Mouse (Mus musculus): ENCODE measurements around the gene Pnpla7. TPM values are rescaled to one million over a fixed set of nuclear protein-coding genes. Genes with fewer than 3 reads are reported as not detected.

The Pnpla7 gene
- total and polyA plus RNA-seq, 3 experiments: 18.5 to 26.1 (median 23.4) TPM

DNA sequence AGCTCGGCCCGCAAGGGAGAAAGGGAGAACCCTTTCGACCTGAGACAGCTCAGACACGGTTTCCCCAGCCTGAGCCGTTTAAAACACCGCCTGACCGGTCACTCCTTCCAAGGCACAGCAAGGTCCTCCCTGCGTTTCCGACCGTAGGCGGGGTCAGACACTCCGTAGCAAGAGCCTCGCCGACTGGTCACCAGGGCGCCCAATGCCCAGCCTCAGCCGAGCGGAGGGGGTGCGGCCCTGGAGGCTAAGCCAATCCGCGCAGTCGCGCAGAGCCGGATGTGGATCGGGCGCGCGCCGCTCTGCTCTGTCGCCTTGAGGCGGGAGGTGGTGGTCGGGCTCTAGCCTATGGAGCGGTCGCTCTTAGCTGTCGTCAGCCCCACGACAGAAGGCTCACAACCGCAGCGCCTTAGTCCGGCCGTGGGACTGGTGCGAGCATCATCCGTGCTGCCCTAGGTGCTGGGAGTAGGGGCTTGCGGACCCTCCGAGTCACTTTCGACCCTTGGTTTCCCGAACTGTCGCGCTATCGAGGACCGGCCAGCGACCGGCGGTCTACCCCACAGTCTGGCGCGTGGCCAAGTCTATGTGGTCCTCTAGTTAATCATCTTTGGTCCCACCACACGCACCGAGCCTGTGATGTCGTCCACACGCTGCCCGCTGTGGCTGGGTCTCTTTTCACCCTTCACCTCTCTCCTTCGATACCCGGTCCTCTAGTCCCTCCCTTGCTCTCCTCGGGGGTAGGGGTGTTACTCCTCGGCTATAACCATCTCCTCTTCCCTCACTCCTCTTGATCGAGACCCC, 728 bp upstream of the Pnpla7 start, which contains the start of gene Mrpl41:
Mrpl41 (minus strand) TSS at position 193 of the 798 bp plus-strand sequence.
- 0 out of 2 replicates have a peak, but pooled peaks cover 5% of the 10 kb centered on the region for H3K79me2 ChIP-seq (replicated peaks; ENCODE audit: control insufficient read depth, extremely low read depth, insufficient read depth, poor library complexity, severe bottlenecking)
- in situ Hi-C loops (cut with MboI; ENCODE audit: low pct_ligation_motif_present, low pct_unique_long_range_greater_than_20kb, low sequenced_read_pairs): no loop called here

DNA sequence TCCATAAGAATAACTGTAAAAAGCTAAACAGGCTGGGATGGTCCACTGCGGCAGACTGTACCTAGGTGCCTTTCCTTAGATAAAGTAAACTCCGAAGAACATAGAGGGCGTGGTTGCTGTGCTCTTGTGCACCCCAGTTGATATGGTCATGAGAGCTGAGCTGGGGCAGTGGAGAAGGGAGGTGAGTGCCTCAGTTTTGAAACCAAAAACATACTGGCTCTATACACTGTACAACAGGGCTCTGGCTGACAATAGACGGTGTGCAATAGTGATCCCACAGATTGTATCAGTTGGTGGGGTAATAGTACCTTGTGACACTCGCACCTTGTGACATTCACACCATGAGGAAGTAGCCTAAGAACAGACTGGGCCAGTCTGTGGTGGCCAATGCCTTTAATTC, 1.1 kb downstream of the Pnpla7 start:
- Histone ChIP-seq H3K9me3 (replicated peaks; ENCODE audit: low read length) (no peaks in the 10 kb centered on the region), H3K4me2 (ENCODE audit: insufficient read depth, low read depth, poor library complexity, severe bottlenecking) (no peak overlapping the region; the same call in 1 of the 2 replicates), H3K4me1 (ENCODE audit: control insufficient read depth in 1 of 2, insufficient read depth in 2 of 2) (peaks cover 6 to 33% of the 10 kb centered on the region in 2 experiments; a peak in 3 of 4 replicates), H3K36me3 (replicated peaks in 1 of 2; ENCODE audit: control insufficient read depth in 1 of 2, insufficient read depth in 1 of 2, low read length in 1 of 2) (peaks cover 8 to 46% of the 10 kb centered on the region in 2 experiments), H3K27me3 (replicated peaks) (no peaks in the 10 kb centered on the region), H3K79me2 (replicated peaks; ENCODE audit: control insufficient read depth, extremely low read depth, insufficient read depth, poor library complexity, severe bottlenecking) (0 out of 2 replicates have a peak, but pooled peaks cover 5% of the 10 kb centered on the region), H3K4me3 (replicated peaks in 1 of 3; ENCODE audit: low read depth in 2 of 3, low read length in 2 of 3, poor library complexity in 1 of 3) (no peak overlapping the region), H3K9ac (ENCODE audit: insufficient read depth, low read depth) (no peak overlapping the region), H3K27ac (ENCODE audit: insufficient read depth, low read depth) (no peak overlapping the region)
- dilution Hi-C loops (cut with MboI; ENCODE audit: extremely low pct_ligation_motif_present, extremely low pct_unique_long_range_greater_than_20kb, low sequenced_read_pairs) (no loop called here), in situ Hi-C loops (cut with MboI; ENCODE audit: low pct_ligation_motif_present, low pct_unique_long_range_greater_than_20kb, low sequenced_read_pairs) (no loop called here)
- no peak for DNase-seq (ENCODE audit: extremely low read depth)
- TF ChIP-seq UBTF (IDR thresholded peaks at IDR 0.05; ENCODE audit: low read depth, low read length) (no peak), USF1 (IDR thresholded peaks at IDR 0.05; ENCODE audit: low read depth, low read length) (no peak), POLR2A (IDR thresholded peaks at IDR 0.05; ENCODE audit: low read depth, low read length) (no peak), MXI1 (IDR thresholded peaks at IDR 0.05; ENCODE audit: low read depth, low read length) (no peak), SMC3 (IDR thresholded peaks at IDR 0.05; ENCODE audit: low read depth, low read length) (no peak), USF2 (conservative IDR thresholded peaks at IDR 0.05; ENCODE audit: low read depth, low read length) (no peak), EP300 (IDR thresholded peaks at IDR 0.05; ENCODE audit: low read length) (no peak), TBP (conservative IDR thresholded peaks at IDR 0.05; ENCODE audit: low read depth, low read length) (no peak), POLR2AphosphoS2 (IDR thresholded peaks at IDR 0.05; ENCODE audit: low read depth, low read length) (no peak), BHLHE40 (IDR thresholded peaks at IDR 0.05; ENCODE audit: low read depth, low read length) (no peak), CHD2 (IDR thresholded peaks at IDR 0.05; ENCODE audit: low read length) (no peak), JUND (conservative IDR thresholded peaks at IDR 0.05; ENCODE audit: low read depth, low read length) (no peak), CHD1 (IDR thresholded peaks at IDR 0.05; ENCODE audit: low read depth, low read length) (no peak), GABPA (IDR thresholded peaks at IDR 0.05; ENCODE audit: insufficient replicate concordance, low read depth, low read length) (no peak), PAX5 (IDR thresholded peaks at IDR 0.05; ENCODE audit: low read length) (no peak), MAZ (IDR thresholded peaks at IDR 0.05; ENCODE audit: low read depth, low read length) (no peak), RCOR1 (conservative IDR thresholded peaks at IDR 0.05; ENCODE audit: low read depth, low read length) (no peak), MAFK (IDR thresholded peaks at IDR 0.05; ENCODE audit: insufficient replicate concordance, low read length) (no peak)

More for the DNA sequence above, 728 bp upstream of the Pnpla7 start, which contains the start of gene Mrpl41:
- DNase-seq (ENCODE audit: extremely low read depth): peak; percentile 94
- Histone ChIP-seq H3K4me2 (ENCODE audit: insufficient read depth, low read depth, poor library complexity, severe bottlenecking) (peak within 1 kb of the TSS; percentile 74), H3K9ac (ENCODE audit: insufficient read depth, low read depth) (peak within 1 kb of the TSS; percentile 75), H3K27ac (ENCODE audit: insufficient read depth, low read depth) (peak within 1 kb of the TSS; percentile 46), H3K36me3 (replicated peaks in 1 of 2; ENCODE audit: control insufficient read depth in 1 of 2, insufficient read depth in 1 of 2, low read length in 1 of 2) (peaks cover 21 to 46% of the 10 kb centered on the region in 2 experiments), H3K9me3 (replicated peaks; ENCODE audit: low read length) (no peaks in the 10 kb centered on the region), H3K27me3 (replicated peaks) (no peaks in the 10 kb centered on the region), H3K4me3 (replicated peaks in 1 of 3; ENCODE audit: low read depth in 2 of 3, low read length in 2 of 3, poor library complexity in 1 of 3) (peak within 1 kb of the TSS; percentile 75 to 86 (median 81)), H3K4me1 (ENCODE audit: control insufficient read depth in 1 of 2, insufficient read depth in 2 of 2) (peaks cover 6 to 33% of the 10 kb centered on the region in 2 experiments; a peak in 3 of 4 replicates)
- dilution Hi-C loops (cut with MboI; ENCODE audit: extremely low pct_ligation_motif_present, extremely low pct_unique_long_range_greater_than_20kb, low sequenced_read_pairs): no loop called here
- TF ChIP-seq MXI1 (IDR thresholded peaks at IDR 0.05; ENCODE audit: low read depth, low read length): peak; percentile 83; the same call in 1 of the 2 replicates
- TF ChIP-seq TBP (conservative IDR thresholded peaks at IDR 0.05; ENCODE audit: low read depth, low read length): peak; percentile 67
- peak; percentile 72 for TF ChIP-seq TCF12 (IDR thresholded peaks at IDR 0.05; ENCODE audit: low read depth, low read length)
- TF ChIP-seq ELF1 (IDR thresholded peaks at IDR 0.05; ENCODE audit: low read depth, low read length): peak; percentile 80
- TF ChIP-seq CHD2 (IDR thresholded peaks at IDR 0.05; ENCODE audit: low read length): peak; percentile 81
- TF ChIP-seq KAT2A (IDR thresholded peaks at IDR 0.05; ENCODE audit: insufficient replicate concordance, low read length): peak; percentile 73; the same call in 1 of the 2 replicates
- peak; percentile 91 for TF ChIP-seq POLR2A (IDR thresholded peaks at IDR 0.05; ENCODE audit: low read depth, low read length)
- no peak for TF ChIP-seq CTCF (conservative IDR thresholded peaks at IDR 0.05 in 1 of 2, IDR thresholded peaks at IDR 0.05 in 1 of 2; ENCODE audit: low read depth in 2 of 2, low read length in 2 of 2)
- no peak for TF ChIP-seq ZKSCAN1 (IDR thresholded peaks at IDR 0.05; ENCODE audit: borderline replicate concordance, low read depth, low read length)
- no peak for TF ChIP-seq RCOR1 (conservative IDR thresholded peaks at IDR 0.05; ENCODE audit: low read depth, low read length)
- 0 out of 2 replicates have a peak, but pooled peaks have one; percentile 5 for TF ChIP-seq UBTF (IDR thresholded peaks at IDR 0.05; ENCODE audit: low read depth, low read length)
- 0 out of 2 replicates have a peak, but pooled peaks have one; percentile 25 for TF ChIP-seq IRF4 (IDR thresholded peaks at IDR 0.05; ENCODE audit: low read depth, low read length)
- TF ChIP-seq SIN3A (IDR thresholded peaks at IDR 0.05; ENCODE audit: low read length): peak; percentile 67
- TF ChIP-seq NELFE (IDR thresholded peaks at IDR 0.05; ENCODE audit: low read depth, low read length): peak; percentile 80; the same call in 1 of the 2 replicates
- peak; percentile 73 for TF ChIP-seq CHD1 (IDR thresholded peaks at IDR 0.05; ENCODE audit: low read depth, low read length)
- TF ChIP-seq MYC (IDR thresholded peaks at IDR 0.05; ENCODE audit: low read depth, low read length): peak; percentile 54; the same call in 1 of the 2 replicates
- TF ChIP-seq NRF1 (IDR thresholded peaks at IDR 0.05; ENCODE audit: low read depth, low read length): peak; percentile 73
- peak; percentile 81 for TF ChIP-seq HCFC1 (IDR thresholded peaks at IDR 0.05; ENCODE audit: low read depth, low read length)
- no peak for TF ChIP-seq JUN (IDR thresholded peaks at IDR 0.05; ENCODE audit: insufficient read depth, low read depth, low read length)
- peak; percentile 42; the same call in 1 of the 2 replicates for TF ChIP-seq MAZ (IDR thresholded peaks at IDR 0.05; ENCODE audit: low read depth, low read length)
- TF ChIP-seq E2F4 (IDR thresholded peaks at IDR 0.05; ENCODE audit: insufficient replicate concordance, low read depth, low read length): no peak
- TF ChIP-seq ZMIZ1 (IDR thresholded peaks at IDR 0.05; ENCODE audit: low read depth, low read length): peak; percentile 74
- TF ChIP-seq MAX (IDR thresholded peaks at IDR 0.05; ENCODE audit: low read length): peak; percentile 69; the same call in 1 of the 2 replicates
